Mouse (Mus musculus) erythroblast, adult 5-6 weeks (primary cell): ENCODE data around the gene Pax8. TPM values are rescaled to one million over a fixed set of nuclear protein-coding genes. Genes with fewer than 3 reads are reported as not detected.

Experiments
- ATAC-seq: replicated peaks from 2 replicates; pipeline ENCODE4 v1.8.0; 2016; ENCODE audit warnings: moderate number of reproducible peaks, mild to moderate bottlenecking, moderate TSS enrichment, inconsistent platforms; ENCODE audit not compliant: poor library complexity, low FRiP score, severe bottlenecking
- total RNA-seq, 2 experiments: library from RNA; stranded (forward) in 1 of 2; stranded (reverse) in 1 of 2; fragments of 150-400 nt in 1 of 2; fragments of 200-764, 138-1000 nt in 1 of 2; gene quantifications; 2 replicates each; pipeline versions ENCODE4 v1.2.3 to v1.2.4; 2015 to 2017; ENCODE audit warnings: low replicate concordance in 2 of 2

Gene Pax8
- 2.1 TPM in 1 of 2 replicates, not detected in the other for total RNA-seq (2015; ENCODE audit: low replicate concordance)
- 0.28 and 1.1 TPM in 2 replicates for total RNA-seq (2017; ENCODE audit: low replicate concordance)

- no peak for ATAC-seq
Measured at GRCm38 (mm10) chr2:24475420-24475819, at the start of gene Pax8. Pax8 (minus strand) TSS chr2:24475599.

GRCm38 (mm10) chr2:24521430-24522226 is 46.2 kb upstream of the Pax8 start:
- ATAC-seq: no peak

GRCm38 (mm10) chr2:24520576-24521272 is 45.3 kb upstream of the Pax8 start:
- no peak for ATAC-seq

GRCm38 (mm10) chr2:24516946-24517345 is 41.5 kb upstream of the Pax8 start:
- no peak for ATAC-seq

GRCm38 (mm10) chr2:24507359-24507758 is 32.0 kb upstream of the Pax8 start:
- no peak for ATAC-seq

GRCm38 (mm10) chr2:24502963-24503471 is 27.6 kb upstream of the Pax8 start:
- ATAC-seq: no peak

- ATAC-seq: no peak
Measured at GRCm38 (mm10) chr2:24500921-24501320, 25.5 kb upstream of the Pax8 start.

GRCm38 (mm10) chr2:24490564-24490963 is 15.2 kb upstream of the Pax8 start:
- ATAC-seq: no peak

GRCm38 (mm10) chr2:24488660-24489059 is 13.3 kb upstream of the Pax8 start:
- ATAC-seq: no peak

- ATAC-seq: no peak
Measured at GRCm38 (mm10) chr2:24487056-24487825, 11.8 kb upstream of the Pax8 start.

GRCm38 (mm10) chr2:24485398-24485797 is 10.0 kb upstream of the Pax8 start:
- ATAC-seq: no peak

GRCm38 (mm10) chr2:24479906-24480305 is 4.5 kb upstream of the Pax8 start:
- ATAC-seq: no peak

GRCm38 (mm10) chr2:24479151-24479550 is 3.8 kb upstream of the Pax8 start:
- no peak for ATAC-seq

GRCm38 (mm10) chr2:24478611-24479010 is 3.2 kb upstream of the Pax8 start:
- ATAC-seq: no peak

- no peak for ATAC-seq
Measured at GRCm38 (mm10) chr2:24474514-24475378, 653 bp downstream of the Pax8 start.

- no peak for ATAC-seq
Measured at GRCm38 (mm10) chr2:24473641-24474511, 1.5 kb downstream of the Pax8 start.

- no peak for ATAC-seq
Measured at GRCm38 (mm10) chr2:24472677-24473076, 2.7 kb downstream of the Pax8 start.

GRCm38 (mm10) chr2:24472111-24472510 is 3.3 kb downstream of the Pax8 start:
- no peak for ATAC-seq
